Mouse (Mus musculus) C2C12 (cell line): ENCODE results near the gene Rras2.

Experiments used
- CTCF ChIP-seq: IDR thresholded peaks from one replicate; pipeline ENCODE4 v1.5.1; 2011; ENCODE audit not compliant: control insufficient read depth, insufficient read depth, insufficient read length
- MYOD1 ChIP-seq: IDR thresholded peaks from one replicate; pipeline ENCODE4 v1.6.1; 2011; ENCODE audit warnings: low read depth; ENCODE audit not compliant: control insufficient read depth, insufficient read length
- MYOG ChIP-seq: IDR thresholded peaks from one replicate; pipeline ENCODE4 v1.6.1; 2011; ENCODE audit not compliant: control insufficient read depth, insufficient read length; ENCODE audit errors: extremely low read depth
- USF1 ChIP-seq: IDR thresholded peaks from one replicate; pipeline ENCODE4 v1.6.1; 2011; ENCODE audit warnings: low read depth, mild to moderate bottlenecking, control low read depth, moderate library complexity

GRCm38 (mm10) chr7:114074133-114074532, 43.4 kb downstream of the Rras2 start:
- TF ChIP-seq CTCF = no peak
- TF ChIP-seq USF1 = no peak
- TF ChIP-seq MYOG = no peak
- no peak for TF ChIP-seq MYOD1
